Mouse (Mus musculus): ENCODE results near the gene Zfp512b. TPM values are rescaled to one million over a fixed set of nuclear protein-coding genes. Genes with fewer than 3 reads are reported as not detected.

The Zfp512b gene
- polyA plus RNA-seq, 1 experiment from 2014 or later = 37.8 TPM

DNA sequence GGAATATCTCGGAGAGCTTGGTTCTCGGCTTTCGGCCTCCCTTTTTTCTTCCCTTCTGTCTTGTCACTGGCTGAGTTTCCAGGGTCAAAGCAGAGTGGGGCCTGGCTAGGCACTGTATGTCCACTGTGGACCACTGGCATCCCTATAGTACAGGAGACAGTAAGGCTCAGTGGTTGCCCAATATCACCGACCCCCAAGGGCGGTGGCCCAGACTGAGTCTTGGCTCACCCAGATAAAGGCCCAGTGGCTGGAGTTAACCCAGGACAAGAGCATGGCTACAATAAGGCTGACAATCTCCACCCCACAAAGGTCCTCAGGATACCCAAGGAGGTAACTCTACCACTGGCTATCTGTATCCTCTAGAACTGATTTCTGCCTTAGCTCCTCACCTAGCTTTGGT lies 2.1 kb downstream of the Zfp512b start:
- Histone ChIP-seq H3K4me1 (ENCODE audit: insufficient read depth, low read length) (peaks cover 18% of the 10 kb centered on the region), H3K27me3 (ENCODE audit: insufficient read depth, low read length) (no peaks in the 10 kb centered on the region), H3K36me3 (ENCODE audit: insufficient read depth, low read length) (peaks cover 46% of the 10 kb centered on the region), H3K4me3 (ENCODE audit: low read length) (no peak overlapping the region), H3K9me3 (ENCODE audit: low read length) (no peaks in the 10 kb centered on the region), H3K9ac (replicated peaks; ENCODE audit: low read length) (0 out of 2 replicates have a peak overlapping the region, but pooled peaks have one; percentile 20), H3K27ac (ENCODE audit: low read length) (no peak overlapping the region), H3K4me2 (replicated peaks; ENCODE audit: low read depth, low read length) (no peak overlapping the region)
- WGBS = 90% methylated on average over 5 of the region's 5 CpGs
- no peak for ATAC-seq (ENCODE audit: low FRiP score, low TSS enrichment)

DNA sequence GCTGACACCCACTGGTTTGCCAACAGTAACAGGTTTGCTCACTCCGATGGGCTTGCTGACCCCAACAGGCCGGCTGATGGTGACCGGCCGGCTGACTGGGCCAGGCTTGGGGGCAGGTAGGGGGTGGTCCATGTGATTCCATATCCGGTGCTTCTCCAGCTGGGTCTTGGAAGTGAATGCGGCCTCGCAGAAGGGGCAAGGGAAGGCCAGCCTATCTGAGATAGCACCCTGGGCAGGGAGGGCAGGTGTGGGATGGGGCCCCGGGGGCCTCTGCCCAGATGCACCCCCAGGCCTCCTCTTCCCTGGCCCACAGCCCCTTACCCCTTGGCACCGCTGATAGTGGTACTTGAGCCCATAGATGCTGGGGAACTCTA lies 2.9 kb downstream of the Zfp512b start:
- H3K36me3 ChIP-seq (ENCODE audit: insufficient read depth, low read length) = peaks cover 53% of the 10 kb centered on the region
- H3K4me2 ChIP-seq (replicated peaks; ENCODE audit: low read depth, low read length) = no peak overlapping the region
- WGBS = 96% methylated on average over 9 of the region's 9 CpGs
- H3K4me3 ChIP-seq (ENCODE audit: low read length) = no peak overlapping the region
- ATAC-seq (ENCODE audit: low FRiP score, low TSS enrichment) = no peak
- H3K9ac ChIP-seq (replicated peaks; ENCODE audit: low read length) = no peak overlapping the region
- peaks cover 18% of the 10 kb centered on the region for H3K4me1 ChIP-seq (ENCODE audit: insufficient read depth, low read length)
- no peaks in the 10 kb centered on the region for H3K27me3 ChIP-seq (ENCODE audit: insufficient read depth, low read length)
- H3K9me3 ChIP-seq (ENCODE audit: low read length) = no peaks in the 10 kb centered on the region
- H3K27ac ChIP-seq (ENCODE audit: low read length) = no peak overlapping the region

DNA sequence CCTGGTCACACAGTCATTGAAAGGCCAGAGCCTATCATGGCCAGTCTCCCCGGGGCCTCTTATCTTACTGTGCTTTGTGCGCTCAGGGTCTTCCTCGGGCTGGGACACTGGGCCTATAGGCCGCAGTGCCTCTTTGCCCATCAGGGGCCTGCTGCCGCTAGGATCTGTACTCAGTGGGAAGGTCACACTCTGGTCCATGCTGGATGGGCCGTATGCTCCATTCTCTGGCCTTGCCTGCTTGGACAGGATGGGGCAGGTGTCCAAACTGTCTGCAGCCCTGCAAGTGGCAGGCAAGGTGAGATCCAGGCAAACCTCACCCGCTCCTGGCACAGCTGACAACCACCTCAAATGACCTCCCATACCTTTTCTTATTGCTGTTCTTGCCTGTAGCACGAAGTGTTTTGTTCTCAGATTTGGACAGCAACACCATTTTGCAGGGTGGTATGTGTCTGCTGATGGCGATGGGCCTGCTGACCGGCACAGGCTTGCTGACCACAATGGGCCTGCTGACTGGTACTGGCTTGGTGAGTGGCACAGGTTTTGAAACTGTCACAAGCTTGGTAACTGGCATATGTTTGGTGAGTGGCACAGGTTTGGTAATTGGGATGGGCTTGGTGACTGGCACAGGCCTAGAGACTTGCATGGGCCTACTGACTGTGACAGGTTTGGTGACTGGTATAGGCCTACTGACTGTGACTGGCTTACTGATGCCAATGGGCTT lies 3.4 kb downstream of the Zfp512b start:
- Histone ChIP-seq H3K4me1 (ENCODE audit: insufficient read depth, low read length) (peaks cover 18% of the 10 kb centered on the region), H3K4me2 (replicated peaks; ENCODE audit: low read depth, low read length) (no peak overlapping the region), H3K27me3 (ENCODE audit: insufficient read depth, low read length) (no peaks in the 10 kb centered on the region), H3K4me3 (ENCODE audit: low read length) (no peak overlapping the region), H3K9me3 (ENCODE audit: low read length) (no peaks in the 10 kb centered on the region), H3K36me3 (ENCODE audit: insufficient read depth, low read length) (peaks cover 59% of the 10 kb centered on the region), H3K9ac (replicated peaks; ENCODE audit: low read length) (no peak overlapping the region), H3K27ac (ENCODE audit: low read length) (no peak overlapping the region)
- WGBS = 96% methylated on average over 10 of the region's 10 CpGs
- ATAC-seq (ENCODE audit: low FRiP score, low TSS enrichment) = no peak

DNA sequence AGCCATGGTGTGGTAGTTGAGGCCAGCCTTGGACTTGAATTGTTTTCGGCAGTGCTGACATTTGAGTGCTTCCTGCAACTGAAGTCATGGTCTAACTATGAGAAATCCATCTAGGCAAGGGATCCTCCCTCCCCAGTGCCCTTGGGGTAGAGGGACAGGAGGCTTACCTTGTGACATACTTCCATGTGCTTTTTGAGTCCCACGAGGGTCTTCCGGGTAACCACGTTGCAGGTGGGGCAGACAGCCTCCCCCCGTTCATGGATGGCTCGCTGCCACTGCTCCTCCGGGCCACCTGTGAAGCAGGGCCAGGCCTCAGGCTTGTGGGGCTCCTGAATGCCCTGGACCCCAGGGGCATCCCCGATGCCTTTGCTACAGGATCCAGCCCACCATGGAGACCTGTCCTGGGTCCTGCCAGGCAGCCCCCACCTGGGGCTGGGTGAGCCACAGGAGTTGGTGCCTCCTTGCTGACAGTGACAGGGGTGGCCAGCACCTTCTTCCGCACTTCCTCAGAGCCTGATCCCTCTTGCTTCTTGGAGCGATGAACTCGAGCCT lies 4.3 kb downstream of the Zfp512b start:
- ATAC-seq (ENCODE audit: low FRiP score, low TSS enrichment) = no peak
- H3K4me3 ChIP-seq (ENCODE audit: low read length) = no peak overlapping the region
- no peak overlapping the region for H3K9ac ChIP-seq (replicated peaks; ENCODE audit: low read length)

DNA sequence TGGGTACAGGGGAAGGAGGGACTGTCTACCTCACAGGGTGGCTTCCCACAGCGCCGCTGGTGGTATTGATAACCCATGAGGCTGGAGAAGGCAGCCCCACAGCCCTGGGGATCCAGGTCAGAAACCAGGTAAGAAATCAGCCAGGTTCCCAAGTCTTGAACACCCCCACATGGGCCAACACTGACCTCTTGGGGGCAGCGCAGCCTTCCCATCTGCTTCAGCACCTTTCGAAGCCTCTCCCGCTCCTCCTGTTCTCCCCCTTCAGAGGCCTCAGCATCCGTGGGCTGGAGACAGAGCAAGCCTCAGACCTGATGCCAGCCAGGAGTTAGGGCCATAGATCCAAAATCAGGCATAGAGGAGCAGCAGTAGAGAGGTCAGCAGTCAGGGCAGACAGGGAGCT lies 4.8 kb downstream of the Zfp512b start:
- no peak for ATAC-seq (ENCODE audit: low FRiP score, low TSS enrichment)
- no peaks in the 10 kb centered on the region for H3K9me3 ChIP-seq (ENCODE audit: low read length)
- H3K4me3 ChIP-seq (ENCODE audit: low read length) = no peak overlapping the region
- H3K27ac ChIP-seq (ENCODE audit: low read length) = no peak overlapping the region
- 71% methylated on average over 6 of the region's 6 CpGs for WGBS
- H3K36me3 ChIP-seq (ENCODE audit: insufficient read depth, low read length) = peaks cover 61% of the 10 kb centered on the region
- H3K27me3 ChIP-seq (ENCODE audit: insufficient read depth, low read length) = no peaks in the 10 kb centered on the region
- no peak overlapping the region for H3K4me2 ChIP-seq (replicated peaks; ENCODE audit: low read depth, low read length)
- H3K9ac ChIP-seq (replicated peaks; ENCODE audit: low read length) = no peak overlapping the region
- H3K4me1 ChIP-seq (ENCODE audit: insufficient read depth, low read length) = peaks cover 12% of the 10 kb centered on the region

More for the DNA sequence above, 4.3 kb downstream of the Zfp512b start:
- H3K4me1 ChIP-seq (ENCODE audit: insufficient read depth, low read length) = peaks cover 17% of the 10 kb centered on the region
- H3K4me2 ChIP-seq (replicated peaks; ENCODE audit: low read depth, low read length) = no peak overlapping the region
- 86% methylated on average over 11 of the region's 11 CpGs for WGBS
- H3K27me3 ChIP-seq (ENCODE audit: insufficient read depth, low read length) = no peaks in the 10 kb centered on the region
- no peak overlapping the region for H3K27ac ChIP-seq (ENCODE audit: low read length)
- H3K9me3 ChIP-seq (ENCODE audit: low read length) = no peaks in the 10 kb centered on the region
- peaks cover 61% of the 10 kb centered on the region for H3K36me3 ChIP-seq (ENCODE audit: insufficient read depth, low read length)

GRCm38 (mm10) chr2:181586124-181586523 lies 6.5 kb downstream of the Zfp512b start:
- no peak for ATAC-seq (ENCODE audit: low FRiP score, low TSS enrichment)
- no peak overlapping the region for H3K9ac ChIP-seq (replicated peaks; ENCODE audit: low read length)
- H3K9me3 ChIP-seq (ENCODE audit: low read length) = no peaks in the 10 kb centered on the region
- no peaks in the 10 kb centered on the region for H3K27me3 ChIP-seq (ENCODE audit: insufficient read depth, low read length)
- H3K4me2 ChIP-seq (replicated peaks; ENCODE audit: low read depth, low read length) = no peak overlapping the region
- 98% methylated on average over 3 of the region's 3 CpGs for WGBS
- peaks cover 10% of the 10 kb centered on the region for H3K4me1 ChIP-seq (ENCODE audit: insufficient read depth, low read length)
- no peak overlapping the region for H3K27ac ChIP-seq (ENCODE audit: low read length)
- H3K4me3 ChIP-seq (ENCODE audit: low read length) = no peak overlapping the region
- H3K36me3 ChIP-seq (ENCODE audit: insufficient read depth, low read length) = peaks cover 61% of the 10 kb centered on the region

DNA sequence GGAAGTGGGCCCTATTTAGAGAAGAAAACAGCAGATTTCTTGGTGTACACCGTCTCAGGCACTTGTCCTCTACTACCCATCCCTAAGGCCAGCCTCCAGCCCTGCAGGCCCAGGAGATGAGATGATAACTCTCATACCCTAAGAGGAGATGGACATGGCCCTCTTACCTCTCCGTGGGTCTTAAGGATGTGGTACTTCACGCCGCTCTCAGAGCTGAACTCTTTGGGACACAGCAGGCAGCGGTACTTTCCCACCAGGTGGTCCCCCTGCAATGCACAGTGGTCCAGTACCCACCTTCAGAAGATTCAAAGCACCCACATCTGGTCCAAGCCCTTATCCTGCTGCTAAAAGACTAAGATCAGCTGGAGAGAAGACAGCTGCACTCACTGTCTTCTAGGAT lies 7.1 kb downstream of the Zfp512b start:
- no peak for ATAC-seq (ENCODE audit: low FRiP score, low TSS enrichment)
- Histone ChIP-seq H3K4me2 (replicated peaks; ENCODE audit: low read depth, low read length) (no peak overlapping the region), H3K4me1 (ENCODE audit: insufficient read depth, low read length) (peaks cover 8% of the 10 kb centered on the region), H3K36me3 (ENCODE audit: insufficient read depth, low read length) (peaks cover 59% of the 10 kb centered on the region), H3K9me3 (ENCODE audit: low read length) (no peaks in the 10 kb centered on the region), H3K4me3 (ENCODE audit: low read length) (no peak overlapping the region), H3K9ac (replicated peaks; ENCODE audit: low read length) (no peak overlapping the region), H3K27ac (ENCODE audit: low read length) (no peak overlapping the region), H3K27me3 (ENCODE audit: insufficient read depth, low read length) (no peaks in the 10 kb centered on the region)
- 95% methylated on average over 5 of the region's 5 CpGs for WGBS

DNA sequence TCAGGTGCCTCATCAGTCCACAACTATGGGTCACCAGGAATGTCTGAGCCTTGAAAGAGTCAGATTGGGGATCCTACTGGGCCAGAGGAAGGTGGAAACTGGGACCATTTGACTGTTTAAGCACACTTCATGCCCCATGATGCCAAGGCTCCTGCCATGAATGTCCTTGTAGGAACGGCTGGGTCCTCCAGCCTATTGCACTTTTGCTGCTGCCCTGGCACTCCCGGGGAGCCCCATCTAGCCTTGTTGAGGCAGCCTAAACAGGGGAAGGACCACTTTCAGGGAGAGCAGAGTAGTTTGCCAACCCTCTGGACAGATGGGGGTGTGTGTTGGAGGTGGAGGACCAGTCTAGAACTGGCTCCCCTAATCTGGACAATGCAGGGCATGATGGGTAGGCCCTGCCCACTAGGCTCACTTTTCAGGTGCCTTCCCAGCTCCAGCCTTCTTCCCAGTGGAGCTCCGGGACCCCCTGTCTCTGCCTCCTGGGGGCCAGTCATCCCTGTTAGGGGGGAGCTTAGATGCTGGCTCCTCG lies 8.1 kb downstream of the Zfp512b start, which contains the start of gene Uckl1:
Gene Uckl1, minus strand, starts transcription at position 482 of the 532 bp plus-strand sequence.
- Histone ChIP-seq H3K27me3 (ENCODE audit: insufficient read depth, low read length) (no peaks in the 10 kb centered on the region), H3K4me3 (ENCODE audit: low read length) (no peak within 1 kb of the TSS), H3K36me3 (ENCODE audit: insufficient read depth, low read length) (peaks cover 53% of the 10 kb centered on the region), H3K27ac (ENCODE audit: low read length) (no peak within 1 kb of the TSS), H3K4me2 (replicated peaks; ENCODE audit: low read depth, low read length) (no peak within 1 kb of the TSS), H3K4me1 (ENCODE audit: insufficient read depth, low read length) (peaks cover 19% of the 10 kb centered on the region), H3K9ac (replicated peaks; ENCODE audit: low read length) (no peak within 1 kb of the TSS; the same call in 1 of the 2 replicates), H3K9me3 (ENCODE audit: low read length) (no peaks in the 10 kb centered on the region)
- no peak for ATAC-seq (ENCODE audit: low FRiP score, low TSS enrichment)
- WGBS = 88% methylated on average over 4 of the region's 4 CpGs

- no peak overlapping the region for H3K27ac ChIP-seq (ENCODE audit: low read length)
- peaks cover 46% of the 10 kb centered on the region for H3K36me3 ChIP-seq (ENCODE audit: insufficient read depth, low read length)
- no peak overlapping the region for H3K4me2 ChIP-seq (replicated peaks; ENCODE audit: low read depth, low read length)
- 85% methylated on average over 3 of the region's 3 CpGs for WGBS
- H3K9me3 ChIP-seq (ENCODE audit: low read length) = no peaks in the 10 kb centered on the region
- no peaks in the 10 kb centered on the region for H3K27me3 ChIP-seq (ENCODE audit: insufficient read depth, low read length)
- no peak overlapping the region; the same call in 1 of the 2 replicates for H3K9ac ChIP-seq (replicated peaks; ENCODE audit: low read length)
- ATAC-seq (ENCODE audit: low FRiP score, low TSS enrichment) = no peak
- H3K4me1 ChIP-seq (ENCODE audit: insufficient read depth, low read length) = peaks cover 27% of the 10 kb centered on the region
- H3K4me3 ChIP-seq (ENCODE audit: low read length) = no peak overlapping the region
Observed at GRCm38 (mm10) chr2:181583460-181584257, 8.9 kb downstream of the Zfp512b start.
